Mouse (Mus musculus) MEL (cell line): Measurements from ENCODE around the gene Mycbp2. TPM values are rescaled to one million over a fixed set of nuclear protein-coding genes. Genes with fewer than 3 reads are reported as not detected.
A peak's percentile ranks its signal among the peaks of the same experiment; 100 is the strongest.

ENCODE experiments used
- DNase-seq: peaks from one replicate; pipeline ENCODE4 v3.0.0; 2011; ENCODE audit warnings: low read depth, low spot score
- H3K27ac ChIP-seq: 2 replicates; pipeline ENCODE4 v1.5.1; 2012; ENCODE audit warnings: low read depth, mild to moderate bottlenecking, control low read depth, low read length, moderate library complexity; ENCODE audit not compliant: control insufficient read depth
- H3K27me3 ChIP-seq, 2 experiments: fragments of 150-350 bp in 1 of 2; sonication (generic) in 1 of 2; 2 replicates each; pipeline ENCODE4 v1.6.1; 2012; ENCODE audit warnings: low read length in 2 of 2, mild to moderate bottlenecking in 2 of 2, improper control_type of control experiment in 1 of 2, moderate library complexity in 1 of 2; ENCODE audit not compliant: insufficient read depth in 2 of 2, control insufficient read depth in 1 of 2
- H3K36me3 ChIP-seq, 2 experiments: 2 replicates each; pipeline ENCODE4 v1.6.1; 2012 to 2014; ENCODE audit warnings: low read length in 2 of 2, improper control_type of control experiment in 1 of 2, inconsistent platforms in 1 of 2, mild to moderate bottlenecking in 1 of 2; ENCODE audit not compliant: insufficient read depth in 2 of 2, control insufficient read depth in 1 of 2
- H3K4me1 ChIP-seq, 2 experiments: fragments of 150-350 bp in 1 of 2; sonication (generic) in 1 of 2; 2 replicates each; pipeline ENCODE4 v1.6.1; 2012; ENCODE audit warnings: low read length in 2 of 2, improper control_type of control experiment in 1 of 2, mild to moderate bottlenecking in 1 of 2; ENCODE audit not compliant: insufficient read depth in 2 of 2, control insufficient read depth in 1 of 2
- H3K4me3 ChIP-seq, 2 experiments: fragments of 150-350 bp in 1 of 2; sonication (generic) in 1 of 2; 2 replicates each; pipeline ENCODE4 v1.5.1; 2012; ENCODE audit warnings: low read depth in 2 of 2, low read length in 2 of 2, mild to moderate bottlenecking in 2 of 2, moderate library complexity in 2 of 2, control low read depth in 1 of 2, improper control_type of control experiment in 1 of 2; ENCODE audit not compliant: control insufficient read depth in 1 of 2, insufficient read depth in 1 of 2
- H3K79me2 ChIP-seq: 2 replicates; pipeline ENCODE4 v1.6.1; 2012; ENCODE audit warnings: mild to moderate bottlenecking, low read length, moderate library complexity; ENCODE audit not compliant: control insufficient read depth, poor library complexity, insufficient read depth
- H3K9ac ChIP-seq: 2 replicates; pipeline ENCODE4 v1.6.1; 2012; ENCODE audit warnings: low read depth, mild to moderate bottlenecking, control low read depth, low read length, moderate library complexity; ENCODE audit not compliant: control insufficient read depth, poor library complexity, severe bottlenecking
- H3K9me3 ChIP-seq: fragments of 150-350 bp; sonication (generic); replicated peaks from 2 replicates; pipeline ENCODE4 v1.6.1; 2012; ENCODE audit warnings: mild to moderate bottlenecking, low read length, improper control_type of control experiment, moderate library complexity; ENCODE audit not compliant: insufficient read depth
- BHLHE40 ChIP-seq: IDR thresholded peaks from 2 replicates; pipeline ENCODE4 v1.6.1; 2012; ENCODE audit warnings: low read depth, mild to moderate bottlenecking, inconsistent platforms, low read length, improper control_type of control experiment, borderline replicate concordance
- CHD1 ChIP-seq: IDR thresholded peaks from 2 replicates; pipeline ENCODE4 v1.6.1; 2012; ENCODE audit warnings: low read depth, mild to moderate bottlenecking, inconsistent platforms, low read length, improper control_type of control experiment
- CHD2 ChIP-seq: IDR thresholded peaks from 2 replicates; pipeline ENCODE4 v1.6.1; 2011; ENCODE audit warnings: low read length, improper control_type of control experiment
- CTCF ChIP-seq, 3 experiments: IDR thresholded peaks in 2 of 3; conservative IDR thresholded peaks in 1 of 3; 2 replicates each; pipeline ENCODE4 v1.5.1; 2011 to 2012; ENCODE audit warnings: low read length in 3 of 3, low read depth in 2 of 3, mild to moderate bottlenecking in 2 of 3, improper control_type of control experiment in 1 of 3, inconsistent platforms in 1 of 3, mixed read lengths in 1 of 3, moderate library complexity in 1 of 3; ENCODE audit not compliant: control insufficient read depth in 1 of 3, insufficient read depth in 1 of 3, poor library complexity in 1 of 3, severe bottlenecking in 1 of 3
- E2F4 ChIP-seq: IDR thresholded peaks from 2 replicates; pipeline ENCODE4 v1.6.1; 2011; ENCODE audit warnings: low read depth, low read length, improper control_type of control experiment, borderline replicate concordance
- ELF1 ChIP-seq: IDR thresholded peaks from 2 replicates; pipeline ENCODE4 v1.6.1; 2014; ENCODE audit warnings: low read depth, mild to moderate bottlenecking, inconsistent platforms, low read length, improper control_type of control experiment, moderate library complexity
- EP300 ChIP-seq, 2 experiments: IDR thresholded peaks; 2 replicates each; pipeline ENCODE4 v1.6.1; 2011; ENCODE audit warnings: improper control_type of control experiment in 2 of 2, low read length in 2 of 2, low read depth in 1 of 2, mild to moderate bottlenecking in 1 of 2
- ETS1 ChIP-seq: IDR thresholded peaks from 2 replicates; pipeline ENCODE4 v1.6.1; 2012; ENCODE audit warnings: low read depth, mild to moderate bottlenecking, inconsistent platforms, low read length, improper control_type of control experiment, moderate library complexity
- GABPA ChIP-seq: IDR thresholded peaks from 2 replicates; pipeline ENCODE4 v1.6.1; 2012; ENCODE audit warnings: low read depth, mild to moderate bottlenecking, inconsistent platforms, low read length, improper control_type of control experiment, moderate library complexity
- GATA1 ChIP-seq: IDR thresholded peaks from 2 replicates; pipeline ENCODE4 v1.6.1; 2011; ENCODE audit warnings: low read depth, low read length, improper control_type of control experiment
- HCFC1 ChIP-seq: IDR thresholded peaks from 2 replicates; pipeline ENCODE4 v1.6.1; 2012; ENCODE audit warnings: low read depth, mild to moderate bottlenecking, inconsistent platforms, low read length, improper control_type of control experiment, moderate library complexity
- JUND ChIP-seq: IDR thresholded peaks from 2 replicates; pipeline ENCODE4 v1.6.1; 2011; ENCODE audit warnings: low read depth, mild to moderate bottlenecking, improper control_type of control experiment, low read length
- KAT2A ChIP-seq: conservative IDR thresholded peaks from 2 replicates; pipeline ENCODE4 v1.6.1; 2012; ENCODE audit warnings: low read depth, low read length, improper control_type of control experiment, inconsistent platforms
- MAFK ChIP-seq: IDR thresholded peaks from 2 replicates; pipeline ENCODE4 v1.6.1; 2011; ENCODE audit warnings: low read depth, mild to moderate bottlenecking, low read length, improper control_type of control experiment, borderline replicate concordance
- MAX ChIP-seq: IDR thresholded peaks from 2 replicates; pipeline ENCODE4 v1.6.1; 2011; ENCODE audit warnings: low read length, improper control_type of control experiment
- MAZ ChIP-seq: IDR thresholded peaks from 2 replicates; pipeline ENCODE4 v1.6.1; 2012; ENCODE audit warnings: low read depth, mild to moderate bottlenecking, inconsistent platforms, low read length, improper control_type of control experiment
- MEF2A ChIP-seq: IDR thresholded peaks from 2 replicates; pipeline ENCODE4 v1.6.1; 2014; ENCODE audit warnings: low read depth, mild to moderate bottlenecking, inconsistent platforms, low read length, improper control_type of control experiment; ENCODE audit not compliant: poor library complexity, insufficient replicate concordance, severe bottlenecking; ENCODE audit errors: extremely low read depth
- MXI1 ChIP-seq: IDR thresholded peaks from 2 replicates; pipeline ENCODE4 v1.6.1; 2011; ENCODE audit warnings: mild to moderate bottlenecking, low read depth, low read length, improper control_type of control experiment
- MYC ChIP-seq: IDR thresholded peaks from 2 replicates; pipeline ENCODE4 v1.6.1; 2011; ENCODE audit warnings: low read depth, mild to moderate bottlenecking, low read length, improper control_type of control experiment, moderate library complexity
- NRF1 ChIP-seq: IDR thresholded peaks from 2 replicates; pipeline ENCODE4 v1.6.1; 2014; ENCODE audit warnings: low read depth, mild to moderate bottlenecking, inconsistent platforms, low read length, improper control_type of control experiment, moderate library complexity; ENCODE audit not compliant: poor library complexity, insufficient read depth, severe bottlenecking
- POLR2A ChIP-seq, 2 experiments: IDR thresholded peaks; 2 replicates each; pipeline ENCODE4 v1.6.1; 2011 to 2012; ENCODE audit warnings: low read length in 2 of 2, mild to moderate bottlenecking in 2 of 2, control low read depth in 1 of 2, improper control_type of control experiment in 1 of 2, low read depth in 1 of 2, moderate library complexity in 1 of 2; ENCODE audit not compliant: control insufficient read depth in 1 of 2, insufficient read depth in 1 of 2, poor library complexity in 1 of 2
- POLR2AphosphoS2 ChIP-seq: IDR thresholded peaks from 2 replicates; pipeline ENCODE4 v1.6.1; 2011; ENCODE audit warnings: low read length, improper control_type of control experiment
- POLR2AphosphoS5 ChIP-seq: IDR thresholded peaks from 2 replicates; pipeline ENCODE4 v1.6.1; 2012; ENCODE audit warnings: low read depth, borderline replicate concordance, mild to moderate bottlenecking, inconsistent platforms, low read length, moderate library complexity, mixed read lengths
- RAD21 ChIP-seq: IDR thresholded peaks from 2 replicates; pipeline ENCODE4 v1.6.1; 2011; ENCODE audit warnings: mild to moderate bottlenecking, low read depth, low read length, improper control_type of control experiment
- RCOR1 ChIP-seq: IDR thresholded peaks from 2 replicates; pipeline ENCODE4 v1.6.1; 2012; ENCODE audit warnings: low read depth, mild to moderate bottlenecking, inconsistent platforms, low read length, improper control_type of control experiment
- SIN3A ChIP-seq: IDR thresholded peaks from 2 replicates; pipeline ENCODE4 v1.6.1; 2012; ENCODE audit warnings: low read length, improper control_type of control experiment, inconsistent platforms
- SMC3 ChIP-seq: IDR thresholded peaks from 2 replicates; pipeline ENCODE4 v1.6.1; 2011; ENCODE audit warnings: low read depth, low read length, improper control_type of control experiment
- TAL1 ChIP-seq: IDR thresholded peaks from 2 replicates; pipeline ENCODE4 v1.6.1; 2012; ENCODE audit warnings: mild to moderate bottlenecking, inconsistent platforms, low read length, moderate library complexity, mixed read lengths
- TBP ChIP-seq: IDR thresholded peaks from 2 replicates; pipeline ENCODE4 v1.8.0; 2011; ENCODE audit warnings: low read depth, low read length, improper control_type of control experiment
- TCF12 ChIP-seq: IDR thresholded peaks from 2 replicates; pipeline ENCODE4 v1.6.1; 2014; ENCODE audit warnings: low read depth, mild to moderate bottlenecking, inconsistent platforms, low read length, improper control_type of control experiment, moderate library complexity
- UBTF ChIP-seq: IDR thresholded peaks from 2 replicates; pipeline ENCODE4 v1.6.1; 2012; ENCODE audit warnings: low read depth, mild to moderate bottlenecking, inconsistent platforms, low read length, improper control_type of control experiment, moderate library complexity, borderline replicate concordance; ENCODE audit not compliant: insufficient read depth
- USF1 ChIP-seq: IDR thresholded peaks from 2 replicates; pipeline ENCODE4 v1.6.1; 2014; ENCODE audit warnings: low read depth, mild to moderate bottlenecking, inconsistent platforms, low read length, improper control_type of control experiment, moderate library complexity
- USF2 ChIP-seq, 2 experiments: IDR thresholded peaks; 2 replicates each; pipeline ENCODE4 v1.6.1; 2011 to 2012; ENCODE audit warnings: improper control_type of control experiment in 2 of 2, low read length in 2 of 2, borderline replicate concordance in 1 of 2, inconsistent platforms in 1 of 2, low read depth in 1 of 2, mild to moderate bottlenecking in 1 of 2; ENCODE audit not compliant: insufficient read depth in 1 of 2
- ZC3H11A ChIP-seq: IDR thresholded peaks from 2 replicates; pipeline ENCODE4 v1.6.1; 2012; ENCODE audit warnings: low read depth, mild to moderate bottlenecking, inconsistent platforms, low read length, improper control_type of control experiment
- ZKSCAN1 ChIP-seq: IDR thresholded peaks from 2 replicates; pipeline ENCODE4 v1.6.1; 2012; ENCODE audit warnings: low read depth, mild to moderate bottlenecking, inconsistent platforms, low read length, improper control_type of control experiment, moderate library complexity
- ZMIZ1 ChIP-seq: IDR thresholded peaks from 2 replicates; pipeline ENCODE4 v1.6.1; 2012; ENCODE audit warnings: low read depth, mild to moderate bottlenecking, inconsistent platforms, low read length, improper control_type of control experiment, moderate library complexity
- ZNF384 ChIP-seq: IDR thresholded peaks from 2 replicates; pipeline ENCODE4 v1.6.1; 2012; ENCODE audit warnings: low read depth, mild to moderate bottlenecking, inconsistent platforms, low read length, improper control_type of control experiment
- polyA plus RNA-seq, 2 experiments: library from polyadenylated mRNA; stranded (reverse) in 1 of 2; unstranded in 1 of 2; fragments of >175 nt in 1 of 2; fragments of >200 nt in 1 of 2; gene quantifications; 2 replicates each; pipeline versions ENCODE4 v1.2.1 to v1.2.4; 2012; ENCODE audit warnings: low replicate concordance in 2 of 2, low read depth in 1 of 2; ENCODE audit not compliant: insufficient read length in 2 of 2, insufficient read depth in 1 of 2, missing spikeins in 1 of 2
- total RNA-seq: library from RNA; depleted of rRNA; stranded (reverse); fragments of 300-350 nt; gene quantifications from 2 replicates; pipeline ENCODE4 v1.2.3, GENCODE M21; 2012

Mycbp2 gene
- total and polyA plus RNA-seq, 3 experiments = 9.1 to 28.0 (median 23.4) TPM

GRCm38 (mm10) chr14:103363199-103363598 lies 16.6 kb upstream of the Mycbp2 start:
- Histone ChIP-seq H3K79me2 (no peaks in the 10 kb centered on the region), H3K9ac (0 out of 2 replicates have a peak overlapping the region, but pooled peaks have one; percentile 21), H3K27ac (no peak overlapping the region; the same call in 1 of the 2 replicates), H3K36me3 (peaks cover 0 to 8% of the 10 kb centered on the region in 2 experiments; a peak in 2 of 4 replicates), H3K4me3 (peak overlapping the region in 1 of 2 experiments; percentile 9; a peak in 1 of 4 replicates), H3K9me3 (no peaks in the 10 kb centered on the region), H3K27me3 (no peaks in the 10 kb centered on the region), H3K4me1 (peaks cover 0 to 4% of the 10 kb centered on the region in 2 experiments; a peak in 3 of 4 replicates)
- peak; percentile 78 for DNase-seq
- TF ChIP-seq ETS1 (peak; percentile 48; the same call in 1 of the 2 replicates), MAFK (peak; percentile 33; the same call in 1 of the 2 replicates), CHD1 (no peak), TAL1 (no peak), CTCF (IDR thresholded peaks at IDR 0.05 in 2 of 3, conservative IDR thresholded peaks at IDR 0.05 in 1 of 3; ENCODE audit: control insufficient read depth in 1 of 3, insufficient read depth in 1 of 3, low read depth in 2 of 3, low read length in 3 of 3, poor library complexity in 1 of 3, severe bottlenecking in 1 of 3) (no peak), USF1 (no peak), ZNF384 (peak; percentile 48; the same call in 1 of the 2 replicates), JUND (no peak), ZKSCAN1 (no peak), HCFC1 (no peak), MYC (no peak), POLR2AphosphoS2 (no peak), SIN3A (no peak), RAD21 (no peak), EP300 (IDR thresholded peaks at IDR 0.05; ENCODE audit: low read depth in 1 of 2, low read length in 2 of 2) (peak; percentile 54 to 80; a peak in 3 of 4 replicates), E2F4 (no peak), SMC3 (no peak), ZMIZ1 (no peak), TCF12 (0 out of 2 replicates have a peak, but pooled peaks have one; percentile 28), CHD2 (no peak), RCOR1 (peak; percentile 86), MAX (no peak), UBTF (no peak), MAZ (peak; percentile 67; the same call in 1 of the 2 replicates), POLR2AphosphoS5 (no peak), GABPA (peak; percentile 63; the same call in 1 of the 2 replicates), GATA1 (peak; percentile 16; the same call in 1 of the 2 replicates), MXI1 (no peak), TBP (no peak), USF2 (IDR thresholded peaks at IDR 0.05; ENCODE audit: borderline replicate concordance in 1 of 2, insufficient read depth in 1 of 2, low read depth in 1 of 2, low read length in 2 of 2) (no peak), MEF2A (no peak), NRF1 (no peak), ZC3H11A (no peak), POLR2A (IDR thresholded peaks at IDR 0.05; ENCODE audit: control insufficient read depth in 1 of 2, insufficient read depth in 1 of 2, low read depth in 1 of 2, low read length in 2 of 2, poor library complexity in 1 of 2) (no peak), ELF1 (0 out of 2 replicates have a peak, but pooled peaks have one; percentile 4), BHLHE40 (no peak), KAT2A (no peak)
